Mouse (Mus musculus): ENCODE measurements around the gene Ssbp2. TPM values are rescaled to one million over a fixed set of nuclear protein-coding genes. Genes with fewer than 3 reads are reported as not detected.

Ssbp2 gene
- polyA plus RNA-seq, 1 experiment from 2014 or later, result 210 TPM

GRCm38 (mm10) chr13:91462395-91462794 lies 2.3 kb downstream of the Ssbp2 start:
- H3K9me3 ChIP-seq, result no peaks in the 10 kb centered on the region
- H3K36me3 ChIP-seq, result no peaks in the 10 kb centered on the region
- H3K27ac ChIP-seq, result peak overlapping the region; percentile 99
- H3K4me1 ChIP-seq, result peaks cover 18% of the 10 kb centered on the region
- 7% methylated on average over 1 of the region's 2 CpGs for WGBS
- peak overlapping the region; percentile 95 for H3K4me3 ChIP-seq
- ATAC-seq (ENCODE audit: insufficient number of reproducible peaks, insufficient read depth, low FRiP score, low TSS enrichment), result no peak
- peak overlapping the region; percentile 73 for H3K4me2 ChIP-seq (replicated peaks)
- peak overlapping the region; percentile 98 for H3K9ac ChIP-seq
- H3K27me3 ChIP-seq, result no peaks in the 10 kb centered on the region

- Histone ChIP-seq H3K4me1 (peaks cover 18% of the 10 kb centered on the region), H3K4me2 (replicated peaks) (peak overlapping the region; percentile 73), H3K4me3 (peak overlapping the region; percentile 95; the same call in 1 of the 2 replicates)
Measured at GRCm38 (mm10) chr13:91462893-91463481, 2.9 kb downstream of the Ssbp2 start.

GRCm38 (mm10) chr13:91465002-91465715 lies 5.1 kb downstream of the Ssbp2 start:
- WGBS, result 82% methylated on average over 8 of the region's 8 CpGs
- ATAC-seq (ENCODE audit: insufficient number of reproducible peaks, insufficient read depth, low FRiP score, low TSS enrichment), result no peak

More at GRCm38 (mm10) chr13:91462893-91463481, 2.9 kb downstream of the Ssbp2 start:
- 18% methylated on average over 9 of the region's 9 CpGs for WGBS
- H3K27ac ChIP-seq, result no peak overlapping the region
- H3K9ac ChIP-seq, result no peak overlapping the region
- no peaks in the 10 kb centered on the region for H3K9me3 ChIP-seq
- no peaks in the 10 kb centered on the region for H3K36me3 ChIP-seq
- no peak for ATAC-seq (ENCODE audit: insufficient number of reproducible peaks, insufficient read depth, low FRiP score, low TSS enrichment)
- no peaks in the 10 kb centered on the region for H3K27me3 ChIP-seq

DNA sequence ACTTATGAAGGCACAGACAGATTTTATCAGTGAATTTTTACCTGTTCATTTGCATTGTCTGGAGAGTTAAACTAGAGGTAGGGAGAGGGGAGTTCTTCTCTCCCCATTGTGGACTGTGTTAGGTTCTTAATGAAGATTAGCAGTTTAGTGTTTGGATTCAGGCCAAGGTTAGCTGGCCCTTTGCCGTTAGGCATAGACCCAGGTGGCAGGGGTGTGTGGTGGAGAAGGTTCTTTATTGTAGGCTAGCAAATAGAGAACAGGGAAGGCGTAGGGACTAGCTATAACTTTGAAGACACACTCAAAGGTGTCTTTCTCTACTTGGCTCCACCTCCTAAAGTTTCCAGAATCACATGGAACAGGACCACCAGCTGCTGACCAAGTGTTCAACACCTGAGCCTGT lies 11.5 kb downstream of the Ssbp2 start:
- no peak overlapping the region for H3K4me3 ChIP-seq
- H3K9ac ChIP-seq, result no peak overlapping the region
- H3K4me2 ChIP-seq (replicated peaks), result no peak overlapping the region
- H3K36me3 ChIP-seq, result no peaks in the 10 kb centered on the region
- H3K9me3 ChIP-seq, result no peaks in the 10 kb centered on the region
- WGBS, result 71% methylated on average over 2 of the region's 2 CpGs
- H3K4me1 ChIP-seq, result peaks cover 16% of the 10 kb centered on the region
- H3K27me3 ChIP-seq, result no peaks in the 10 kb centered on the region
- ATAC-seq (ENCODE audit: insufficient number of reproducible peaks, insufficient read depth, low FRiP score, low TSS enrichment), result no peak
- no peak overlapping the region for H3K27ac ChIP-seq

More at GRCm38 (mm10) chr13:91465002-91465715, 5.1 kb downstream of the Ssbp2 start:
- no peak overlapping the region for H3K4me2 ChIP-seq (replicated peaks)
- no peaks in the 10 kb centered on the region for H3K9me3 ChIP-seq
- peaks cover 6% of the 10 kb centered on the region for H3K4me1 ChIP-seq
- H3K36me3 ChIP-seq, result no peaks in the 10 kb centered on the region
- no peaks in the 10 kb centered on the region for H3K27me3 ChIP-seq
- H3K9ac ChIP-seq, result no peak overlapping the region
- no peak overlapping the region for H3K4me3 ChIP-seq
- H3K27ac ChIP-seq, result no peak overlapping the region

GRCm38 (mm10) chr13:91471980-91472379 lies 11.9 kb downstream of the Ssbp2 start:
- no peak overlapping the region for H3K27ac ChIP-seq
- H3K9me3 ChIP-seq, result no peaks in the 10 kb centered on the region
- H3K36me3 ChIP-seq, result no peaks in the 10 kb centered on the region
- H3K4me3 ChIP-seq, result no peak overlapping the region
- no peak for ATAC-seq (ENCODE audit: insufficient number of reproducible peaks, insufficient read depth, low FRiP score, low TSS enrichment)
- no peak overlapping the region for H3K9ac ChIP-seq
- peaks cover 16% of the 10 kb centered on the region for H3K4me1 ChIP-seq
- H3K27me3 ChIP-seq, result no peaks in the 10 kb centered on the region
- 74% methylated on average over 2 of the region's 2 CpGs for WGBS
- no peak overlapping the region for H3K4me2 ChIP-seq (replicated peaks)

DNA sequence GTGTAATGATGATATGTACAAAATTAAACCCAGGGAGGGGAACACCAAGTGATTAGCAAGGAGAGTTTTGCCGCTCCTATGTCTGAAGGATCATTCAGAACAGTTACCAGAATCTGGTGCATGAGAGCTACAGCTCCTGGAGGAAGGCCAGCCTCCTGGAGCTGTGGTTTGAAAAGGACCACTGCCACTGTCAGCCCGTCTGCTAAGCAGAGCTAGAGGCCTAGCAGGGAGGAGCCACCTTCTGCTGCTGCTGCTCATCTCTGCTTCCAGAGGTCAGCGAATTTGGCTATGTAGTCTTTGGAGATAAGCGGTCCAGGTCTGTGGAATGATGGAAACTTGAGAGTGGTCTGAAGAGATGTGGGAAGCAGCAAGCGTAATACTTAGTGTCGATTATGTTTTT lies 13.4 kb downstream of the Ssbp2 start:
- ATAC-seq (ENCODE audit: insufficient number of reproducible peaks, insufficient read depth, low FRiP score, low TSS enrichment), result no peak
- Histone ChIP-seq H3K36me3 (no peaks in the 10 kb centered on the region), H3K27me3 (no peaks in the 10 kb centered on the region), H3K9me3 (no peaks in the 10 kb centered on the region), H3K4me1 (peaks cover 22% of the 10 kb centered on the region), H3K4me3 (no peak overlapping the region), H3K27ac (no peak overlapping the region), H3K4me2 (replicated peaks) (no peak overlapping the region), H3K9ac (no peak overlapping the region)
- WGBS, result 73% methylated on average over 6 of the region's 6 CpGs

DNA sequence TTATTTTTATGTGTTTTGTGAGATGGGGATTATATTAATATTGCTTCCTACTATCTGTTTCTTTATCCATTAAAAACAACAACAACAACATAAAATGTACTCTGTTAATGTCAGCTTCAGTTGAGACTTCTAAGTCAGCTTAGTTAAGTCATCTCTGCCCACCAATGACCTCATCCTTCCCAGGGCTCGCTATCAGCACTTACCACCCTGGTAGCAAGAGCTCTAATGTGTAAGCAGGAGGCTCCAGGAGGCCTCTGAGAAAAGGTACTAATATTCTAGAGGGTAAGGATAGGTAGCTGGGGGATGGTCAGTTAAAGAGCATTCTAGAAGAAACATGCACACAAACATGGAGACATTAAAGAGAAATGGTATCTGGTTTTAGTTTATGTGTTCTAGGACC lies 13.9 kb downstream of the Ssbp2 start:
- Histone ChIP-seq H3K9me3 (no peaks in the 10 kb centered on the region), H3K27me3 (no peaks in the 10 kb centered on the region), H3K4me1 (peaks cover 22% of the 10 kb centered on the region), H3K9ac (no peak overlapping the region), H3K4me2 (replicated peaks) (no peak overlapping the region), H3K27ac (no peak overlapping the region), H3K4me3 (no peak overlapping the region), H3K36me3 (no peaks in the 10 kb centered on the region)
- WGBS, result 67% methylated on average over 1 of the region's 1 CpGs
- ATAC-seq (ENCODE audit: insufficient number of reproducible peaks, insufficient read depth, low FRiP score, low TSS enrichment), result no peak

- H3K27ac ChIP-seq, result no peak overlapping the region
- no peak overlapping the region for H3K4me2 ChIP-seq (replicated peaks)
- H3K4me1 ChIP-seq, result peaks cover 22% of the 10 kb centered on the region
- no peak overlapping the region for H3K4me3 ChIP-seq
- H3K36me3 ChIP-seq, result no peaks in the 10 kb centered on the region
- no peak for ATAC-seq (ENCODE audit: insufficient number of reproducible peaks, insufficient read depth, low FRiP score, low TSS enrichment)
- H3K9me3 ChIP-seq, result no peaks in the 10 kb centered on the region
- H3K9ac ChIP-seq, result no peak overlapping the region
- H3K27me3 ChIP-seq, result no peaks in the 10 kb centered on the region
Measured at GRCm38 (mm10) chr13:91475888-91476287, 15.8 kb downstream of the Ssbp2 start.

- Histone ChIP-seq H3K4me3 (no peak overlapping the region), H3K27ac (no peak overlapping the region), H3K9ac (no peak overlapping the region), H3K4me2 (replicated peaks) (no peak overlapping the region), H3K9me3 (no peaks in the 10 kb centered on the region), H3K27me3 (no peaks in the 10 kb centered on the region), H3K36me3 (no peaks in the 10 kb centered on the region), H3K4me1 (peaks cover 18% of the 10 kb centered on the region)
- WGBS, result 89% methylated on average over 1 of the region's 1 CpGs
- ATAC-seq (ENCODE audit: insufficient number of reproducible peaks, insufficient read depth, low FRiP score, low TSS enrichment), result no peak
Measured at GRCm38 (mm10) chr13:91476596-91477100, 16.6 kb downstream of the Ssbp2 start.

- H3K9me3 ChIP-seq, result no peaks in the 10 kb centered on the region
- ATAC-seq (ENCODE audit: insufficient number of reproducible peaks, insufficient read depth, low FRiP score, low TSS enrichment), result no peak
- H3K4me1 ChIP-seq, result peaks cover 16% of the 10 kb centered on the region; the same call in 1 of the 2 replicates
- no peak overlapping the region for H3K9ac ChIP-seq
- 40% methylated on average over 4 of the region's 4 CpGs for WGBS
- no peaks in the 10 kb centered on the region for H3K27me3 ChIP-seq
- no peak overlapping the region for H3K27ac ChIP-seq
- no peaks in the 10 kb centered on the region for H3K36me3 ChIP-seq
- H3K4me3 ChIP-seq, result no peak overlapping the region
- H3K4me2 ChIP-seq (replicated peaks), result no peak overlapping the region
Measured at GRCm38 (mm10) chr13:91478011-91478410, 17.9 kb downstream of the Ssbp2 start.

- Histone ChIP-seq H3K4me1 (no peaks in the 10 kb centered on the region), H3K9me3 (no peaks in the 10 kb centered on the region), H3K27me3 (no peaks in the 10 kb centered on the region), H3K36me3 (no peaks in the 10 kb centered on the region), H3K9ac (no peak overlapping the region), H3K27ac (no peak overlapping the region), H3K4me2 (replicated peaks) (no peak overlapping the region), H3K4me3 (no peak overlapping the region)
- no peak for ATAC-seq (ENCODE audit: insufficient number of reproducible peaks, insufficient read depth, low FRiP score, low TSS enrichment)
- WGBS, result 82% methylated on average over 1 of the region's 1 CpGs
Measured at GRCm38 (mm10) chr13:91484303-91484702, 24.2 kb downstream of the Ssbp2 start.

GRCm38 (mm10) chr13:91492133-91492532 lies 32.0 kb downstream of the Ssbp2 start:
- H3K4me2 ChIP-seq (replicated peaks), result no peak overlapping the region
- peaks cover 9% of the 10 kb centered on the region; the same call in 1 of the 2 replicates for H3K4me1 ChIP-seq
- WGBS, result 78% methylated on average over 4 of the region's 4 CpGs
- H3K9ac ChIP-seq, result no peak overlapping the region
- ATAC-seq (ENCODE audit: insufficient number of reproducible peaks, insufficient read depth, low FRiP score, low TSS enrichment), result no peak
- no peaks in the 10 kb centered on the region for H3K9me3 ChIP-seq
- no peak overlapping the region for H3K27ac ChIP-seq
- no peaks in the 10 kb centered on the region for H3K27me3 ChIP-seq
- H3K36me3 ChIP-seq, result no peaks in the 10 kb centered on the region
- no peak overlapping the region for H3K4me3 ChIP-seq
